Mouse (Mus musculus) MEL (cell line): ENCODE measurements around the gene Slco1c1. TPM values are rescaled to one million over a fixed set of nuclear protein-coding genes. Genes with fewer than 3 reads are reported as not detected.
"Not testable (repeated sequence)": the region's sequence is repeated elsewhere in the genome, so short reads cannot be mapped to it uniquely, and the experiment has no call there.

ENCODE experiments used
- DNase-seq: peaks from one replicate; pipeline ENCODE4 v3.0.0; 2011; ENCODE audit warnings: low read depth, low spot score
- H3K27ac ChIP-seq: 2 replicates; pipeline ENCODE4 v1.5.1; 2012; ENCODE audit warnings: low read depth, mild to moderate bottlenecking, control low read depth, low read length, moderate library complexity; ENCODE audit not compliant: control insufficient read depth
- H3K27me3 ChIP-seq, 2 experiments: fragments of 150-350 bp in 1 of 2; sonication (generic) in 1 of 2; 2 replicates each; pipeline ENCODE4 v1.6.1; 2012; ENCODE audit warnings: low read length in 2 of 2, mild to moderate bottlenecking in 2 of 2, improper control_type of control experiment in 1 of 2, moderate library complexity in 1 of 2; ENCODE audit not compliant: insufficient read depth in 2 of 2, control insufficient read depth in 1 of 2
- H3K36me3 ChIP-seq, 2 experiments: 2 replicates each; pipeline ENCODE4 v1.6.1; 2012 to 2014; ENCODE audit warnings: low read length in 2 of 2, improper control_type of control experiment in 1 of 2, inconsistent platforms in 1 of 2, mild to moderate bottlenecking in 1 of 2; ENCODE audit not compliant: insufficient read depth in 2 of 2, control insufficient read depth in 1 of 2
- H3K4me1 ChIP-seq, 2 experiments: fragments of 150-350 bp in 1 of 2; sonication (generic) in 1 of 2; 2 replicates each; pipeline ENCODE4 v1.6.1; 2012; ENCODE audit warnings: low read length in 2 of 2, improper control_type of control experiment in 1 of 2, mild to moderate bottlenecking in 1 of 2; ENCODE audit not compliant: insufficient read depth in 2 of 2, control insufficient read depth in 1 of 2
- H3K4me3 ChIP-seq, 2 experiments: fragments of 150-350 bp in 1 of 2; sonication (generic) in 1 of 2; 2 replicates each; pipeline ENCODE4 v1.5.1; 2012; ENCODE audit warnings: low read depth in 2 of 2, low read length in 2 of 2, mild to moderate bottlenecking in 2 of 2, moderate library complexity in 2 of 2, control low read depth in 1 of 2, improper control_type of control experiment in 1 of 2; ENCODE audit not compliant: control insufficient read depth in 1 of 2, insufficient read depth in 1 of 2
- H3K79me2 ChIP-seq: 2 replicates; pipeline ENCODE4 v1.6.1; 2012; ENCODE audit warnings: mild to moderate bottlenecking, low read length, moderate library complexity; ENCODE audit not compliant: control insufficient read depth, poor library complexity, insufficient read depth
- H3K9ac ChIP-seq: 2 replicates; pipeline ENCODE4 v1.6.1; 2012; ENCODE audit warnings: low read depth, mild to moderate bottlenecking, control low read depth, low read length, moderate library complexity; ENCODE audit not compliant: control insufficient read depth, poor library complexity, severe bottlenecking
- H3K9me3 ChIP-seq: fragments of 150-350 bp; sonication (generic); replicated peaks from 2 replicates; pipeline ENCODE4 v1.6.1; 2012; ENCODE audit warnings: mild to moderate bottlenecking, low read length, improper control_type of control experiment, moderate library complexity; ENCODE audit not compliant: insufficient read depth
- BHLHE40 ChIP-seq: IDR thresholded peaks from 2 replicates; pipeline ENCODE4 v1.6.1; 2012; ENCODE audit warnings: low read depth, mild to moderate bottlenecking, inconsistent platforms, low read length, improper control_type of control experiment, borderline replicate concordance
- CHD2 ChIP-seq: IDR thresholded peaks from 2 replicates; pipeline ENCODE4 v1.6.1; 2011; ENCODE audit warnings: low read length, improper control_type of control experiment
- CTCF ChIP-seq, 3 experiments: IDR thresholded peaks in 2 of 3; conservative IDR thresholded peaks in 1 of 3; 2 replicates each; pipeline ENCODE4 v1.5.1; 2011 to 2012; ENCODE audit warnings: low read length in 3 of 3, low read depth in 2 of 3, mild to moderate bottlenecking in 2 of 3, improper control_type of control experiment in 1 of 3, inconsistent platforms in 1 of 3, mixed read lengths in 1 of 3, moderate library complexity in 1 of 3; ENCODE audit not compliant: control insufficient read depth in 1 of 3, insufficient read depth in 1 of 3, poor library complexity in 1 of 3, severe bottlenecking in 1 of 3
- E2F4 ChIP-seq: IDR thresholded peaks from 2 replicates; pipeline ENCODE4 v1.6.1; 2011; ENCODE audit warnings: low read depth, low read length, improper control_type of control experiment, borderline replicate concordance
- ELF1 ChIP-seq: IDR thresholded peaks from 2 replicates; pipeline ENCODE4 v1.6.1; 2014; ENCODE audit warnings: low read depth, mild to moderate bottlenecking, inconsistent platforms, low read length, improper control_type of control experiment, moderate library complexity
- EP300 ChIP-seq, 2 experiments: IDR thresholded peaks; 2 replicates each; pipeline ENCODE4 v1.6.1; 2011; ENCODE audit warnings: improper control_type of control experiment in 2 of 2, low read length in 2 of 2, low read depth in 1 of 2, mild to moderate bottlenecking in 1 of 2
- ETS1 ChIP-seq: IDR thresholded peaks from 2 replicates; pipeline ENCODE4 v1.6.1; 2012; ENCODE audit warnings: low read depth, mild to moderate bottlenecking, inconsistent platforms, low read length, improper control_type of control experiment, moderate library complexity
- GABPA ChIP-seq: IDR thresholded peaks from 2 replicates; pipeline ENCODE4 v1.6.1; 2012; ENCODE audit warnings: low read depth, mild to moderate bottlenecking, inconsistent platforms, low read length, improper control_type of control experiment, moderate library complexity
- MAFK ChIP-seq: IDR thresholded peaks from 2 replicates; pipeline ENCODE4 v1.6.1; 2011; ENCODE audit warnings: low read depth, mild to moderate bottlenecking, low read length, improper control_type of control experiment, borderline replicate concordance
- MAX ChIP-seq: IDR thresholded peaks from 2 replicates; pipeline ENCODE4 v1.6.1; 2011; ENCODE audit warnings: low read length, improper control_type of control experiment
- MAZ ChIP-seq: IDR thresholded peaks from 2 replicates; pipeline ENCODE4 v1.6.1; 2012; ENCODE audit warnings: low read depth, mild to moderate bottlenecking, inconsistent platforms, low read length, improper control_type of control experiment
- NELFE ChIP-seq: IDR thresholded peaks from 2 replicates; pipeline ENCODE4 v1.6.1; 2011; ENCODE audit warnings: low read depth, low read length, improper control_type of control experiment
- NRF1 ChIP-seq: IDR thresholded peaks from 2 replicates; pipeline ENCODE4 v1.6.1; 2014; ENCODE audit warnings: low read depth, mild to moderate bottlenecking, inconsistent platforms, low read length, improper control_type of control experiment, moderate library complexity; ENCODE audit not compliant: poor library complexity, insufficient read depth, severe bottlenecking
- POLR2AphosphoS2 ChIP-seq: IDR thresholded peaks from 2 replicates; pipeline ENCODE4 v1.6.1; 2011; ENCODE audit warnings: low read length, improper control_type of control experiment
- RAD21 ChIP-seq: IDR thresholded peaks from 2 replicates; pipeline ENCODE4 v1.6.1; 2011; ENCODE audit warnings: mild to moderate bottlenecking, low read depth, low read length, improper control_type of control experiment
- RCOR1 ChIP-seq: IDR thresholded peaks from 2 replicates; pipeline ENCODE4 v1.6.1; 2012; ENCODE audit warnings: low read depth, mild to moderate bottlenecking, inconsistent platforms, low read length, improper control_type of control experiment
- SIN3A ChIP-seq: IDR thresholded peaks from 2 replicates; pipeline ENCODE4 v1.6.1; 2012; ENCODE audit warnings: low read length, improper control_type of control experiment, inconsistent platforms
- TBP ChIP-seq: IDR thresholded peaks from 2 replicates; pipeline ENCODE4 v1.8.0; 2011; ENCODE audit warnings: low read depth, low read length, improper control_type of control experiment
- USF1 ChIP-seq: IDR thresholded peaks from 2 replicates; pipeline ENCODE4 v1.6.1; 2014; ENCODE audit warnings: low read depth, mild to moderate bottlenecking, inconsistent platforms, low read length, improper control_type of control experiment, moderate library complexity
- ZC3H11A ChIP-seq: IDR thresholded peaks from 2 replicates; pipeline ENCODE4 v1.6.1; 2012; ENCODE audit warnings: low read depth, mild to moderate bottlenecking, inconsistent platforms, low read length, improper control_type of control experiment
- ZKSCAN1 ChIP-seq: IDR thresholded peaks from 2 replicates; pipeline ENCODE4 v1.6.1; 2012; ENCODE audit warnings: low read depth, mild to moderate bottlenecking, inconsistent platforms, low read length, improper control_type of control experiment, moderate library complexity
- ZMIZ1 ChIP-seq: IDR thresholded peaks from 2 replicates; pipeline ENCODE4 v1.6.1; 2012; ENCODE audit warnings: low read depth, mild to moderate bottlenecking, inconsistent platforms, low read length, improper control_type of control experiment, moderate library complexity
- polyA plus RNA-seq, 2 experiments: library from polyadenylated mRNA; stranded (reverse) in 1 of 2; unstranded in 1 of 2; fragments of >175 nt in 1 of 2; fragments of >200 nt in 1 of 2; gene quantifications; 2 replicates each; pipeline versions ENCODE4 v1.2.1 to v1.2.4; 2012; ENCODE audit warnings: low replicate concordance in 2 of 2, low read depth in 1 of 2; ENCODE audit not compliant: insufficient read length in 2 of 2, insufficient read depth in 1 of 2, missing spikeins in 1 of 2
- total RNA-seq: library from RNA; depleted of rRNA; stranded (reverse); fragments of 300-350 nt; gene quantifications from 2 replicates; pipeline ENCODE4 v1.2.3, GENCODE M21; 2012

The Slco1c1 gene
- total and polyA plus RNA-seq, 3 experiments, result not detected

DNA sequence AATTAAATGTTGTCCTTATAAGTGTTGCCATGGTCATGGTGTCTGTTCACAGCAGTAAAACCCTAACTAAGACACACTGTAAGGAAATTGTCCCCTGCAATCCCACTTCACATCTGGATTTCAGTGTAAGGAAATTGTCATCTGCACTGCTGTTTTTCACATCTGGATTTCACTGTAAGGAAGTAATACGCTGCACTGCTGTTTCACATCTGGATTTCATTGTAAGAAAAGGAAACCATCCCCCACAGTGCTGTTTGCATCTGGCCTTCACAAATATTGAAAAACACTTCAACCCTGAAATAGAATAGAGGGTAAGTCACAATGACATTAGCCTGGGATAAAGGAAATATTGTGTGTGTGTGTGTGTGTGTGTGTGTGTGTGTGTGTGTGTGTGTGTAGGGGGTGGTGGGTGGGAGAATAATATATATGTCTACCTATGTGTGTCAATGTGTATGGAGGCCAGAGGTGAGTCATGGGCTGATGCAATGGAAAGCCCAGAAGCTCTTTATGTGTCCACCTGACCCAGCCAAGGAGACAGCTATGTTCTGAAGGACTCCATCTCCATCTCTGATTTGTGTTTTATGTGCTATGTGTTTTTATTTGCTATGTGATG, 60.7 kb downstream of the Slco1c1 start:
- H3K36me3 ChIP-seq, result no peaks in the 10 kb centered on the region
- H3K9me3 ChIP-seq, result no peaks in the 10 kb centered on the region
- no peaks in the 10 kb centered on the region for H3K27me3 ChIP-seq
- TF ChIP-seq ZMIZ1 (no peak), BHLHE40 (no peak), CHD2 (no peak), POLR2AphosphoS2 (no peak), ELF1 (no peak), ZKSCAN1 (no peak)
- DNase-seq, result no peak
- no peak overlapping the region for H3K9ac ChIP-seq
- H3K4me3 ChIP-seq, result no peak overlapping the region
- no peaks in the 10 kb centered on the region for H3K4me1 ChIP-seq
- no peak overlapping the region for H3K27ac ChIP-seq
- H3K79me2 ChIP-seq, result no peaks in the 10 kb centered on the region

DNA sequence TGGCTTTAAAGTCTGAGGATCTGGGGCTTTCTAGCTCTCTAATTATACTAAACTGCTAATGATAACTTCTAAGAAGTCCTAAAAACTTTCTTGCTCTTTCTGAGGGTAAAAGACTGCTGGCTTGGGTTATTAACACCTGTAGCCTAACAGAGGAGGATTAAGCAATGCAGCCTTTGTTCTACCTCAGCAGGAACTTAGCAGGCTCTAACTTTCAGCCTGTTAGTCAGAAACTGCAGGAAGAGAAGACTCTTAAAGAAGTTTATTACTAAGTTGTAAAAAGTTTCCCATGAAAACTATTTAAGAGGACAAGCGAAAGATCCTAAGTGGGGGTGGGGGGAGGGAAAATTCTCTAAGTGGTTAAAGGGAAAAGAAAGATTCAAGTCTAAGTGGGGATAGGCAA, 65.8 kb downstream of the Slco1c1 start:
- Histone ChIP-seq H3K27ac (no peak overlapping the region), H3K27me3 (no peaks in the 10 kb centered on the region), H3K9me3 (no peaks in the 10 kb centered on the region), H3K9ac (no peak overlapping the region), H3K79me2 (no peaks in the 10 kb centered on the region), H3K4me1 (no peaks in the 10 kb centered on the region), H3K4me3 (no peak overlapping the region), H3K36me3 (no peaks in the 10 kb centered on the region)
- TF ChIP-seq SIN3A, result no peak
- no peak for TF ChIP-seq USF1
- TF ChIP-seq E2F4, result no peak
- no peak for TF ChIP-seq ZC3H11A
- no peak for TF ChIP-seq GABPA
- no peak for TF ChIP-seq NELFE
- TF ChIP-seq CTCF (IDR thresholded peaks at IDR 0.05 in 2 of 3, conservative IDR thresholded peaks at IDR 0.05 in 1 of 3; ENCODE audit: control insufficient read depth in 1 of 3, insufficient read depth in 1 of 3, low read depth in 2 of 3, low read length in 3 of 3, poor library complexity in 1 of 3, severe bottlenecking in 1 of 3), result no peak
- TF ChIP-seq MAFK, result no peak
- TF ChIP-seq MAZ, result no peak
- TF ChIP-seq TBP, result no peak
- TF ChIP-seq MAX, result no peak
- no peak for TF ChIP-seq EP300 (IDR thresholded peaks at IDR 0.05; ENCODE audit: low read depth in 1 of 2, low read length in 2 of 2)
- TF ChIP-seq RCOR1, result no peak
- no peak for TF ChIP-seq CHD2
- TF ChIP-seq RAD21, result no peak
- TF ChIP-seq NRF1, result no peak
- TF ChIP-seq POLR2AphosphoS2, result no peak
- TF ChIP-seq ETS1, result no peak
- DNase-seq, result no peak

DNA sequence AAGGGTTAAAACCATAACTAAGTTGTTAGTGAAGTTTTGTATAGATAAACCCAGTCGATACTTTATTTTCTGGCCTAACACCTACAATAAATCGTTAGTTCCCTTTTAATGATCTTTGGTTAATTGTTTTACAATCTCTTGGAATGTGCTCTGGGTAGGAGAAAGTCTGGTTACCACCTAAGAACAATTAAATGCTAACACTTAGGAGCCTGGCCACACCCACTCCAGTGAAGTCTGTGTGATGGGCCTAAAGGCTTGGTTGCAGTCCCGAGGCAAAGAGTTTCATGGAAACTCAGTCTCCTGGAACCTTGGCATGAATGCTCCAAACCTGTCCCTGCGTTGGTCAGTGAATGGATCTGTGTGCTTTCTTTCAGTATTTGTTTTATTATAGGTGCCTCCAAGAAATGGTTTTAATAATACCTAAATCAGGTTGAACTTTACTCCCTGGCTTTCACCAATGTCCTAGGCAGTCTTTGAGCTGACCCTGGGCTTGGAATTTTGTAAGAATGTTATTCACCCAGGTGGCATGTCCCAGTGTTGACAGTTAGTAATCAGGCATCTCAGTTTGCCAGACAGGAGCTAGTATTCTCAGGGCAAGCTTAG, 66.5 kb downstream of the Slco1c1 start:
- H3K36me3 ChIP-seq, H3K27ac ChIP-seq, H3K27me3 ChIP-seq, H3K4me1 ChIP-seq, H3K9ac ChIP-seq, H3K4me3 ChIP-seq, H3K79me2 ChIP-seq, DNase-seq, H3K9me3 ChIP-seq: not testable (repeated sequence)
